Mouse (Mus musculus) hindbrain, embryonic 11.5 days (tissue): Measurements from ENCODE around the gene Kansl3. TPM values are rescaled to one million over a fixed set of nuclear protein-coding genes. Genes with fewer than 3 reads are reported as not detected.

Experiments
- ATAC-seq: fragments of 200-750 bp; cut with Nextera tagmentation; 2 replicates; pipeline ENCODE4 v1.8.0; 2017; ENCODE audit warnings: mild to moderate bottlenecking, moderate TSS enrichment, moderate library complexity; ENCODE audit not compliant: low FRiP score
- DNase-seq: peaks from one replicate; pipeline ENCODE4 v3.0.0-alpha.2; 2015; ENCODE audit warnings: low spot score
- H3K27ac ChIP-seq: fragments of 300-500 bp; sonication (generic); 2 replicates; pipeline ENCODE4 v1.5.1; 2014; ENCODE audit warnings: mild to moderate bottlenecking, low read depth, low read length
- H3K27me3 ChIP-seq: fragments of 300-500 bp; sonication (generic); 2 replicates; pipeline ENCODE4 v1.6.1; 2014; ENCODE audit warnings: mild to moderate bottlenecking, low read length, moderate library complexity, mixed read lengths; ENCODE audit not compliant: control insufficient read depth, insufficient read depth
- H3K36me3 ChIP-seq: fragments of 300-500 bp; sonication (generic); 2 replicates; pipeline ENCODE4 v1.6.1; 2014; ENCODE audit warnings: mild to moderate bottlenecking, low read length, moderate library complexity, mixed read lengths; ENCODE audit not compliant: control insufficient read depth, insufficient read depth
- H3K4me1 ChIP-seq: fragments of 300-500 bp; sonication (generic); replicated peaks from 2 replicates; pipeline ENCODE4 v1.6.1; 2014; ENCODE audit warnings: low read length, mixed read lengths; ENCODE audit not compliant: control insufficient read depth, insufficient read depth
- H3K4me2 ChIP-seq: fragments of 300-500 bp; sonication (generic); replicated peaks from 2 replicates; pipeline ENCODE4 v1.6.1; 2014; ENCODE audit warnings: mild to moderate bottlenecking, low read depth, low read length
- H3K4me3 ChIP-seq: fragments of 300-500 bp; sonication (generic); 2 replicates; pipeline ENCODE4 v1.5.1; 2014; ENCODE audit warnings: low read depth, low read length
- H3K9ac ChIP-seq: fragments of 300-500 bp; sonication (generic); 2 replicates; pipeline ENCODE4 v1.6.1; 2014; ENCODE audit warnings: low read depth, low read length
- H3K9me3 ChIP-seq: fragments of 300-500 bp; sonication (generic); 2 replicates; pipeline ENCODE4 v1.6.1; 2016; ENCODE audit warnings: low read length; ENCODE audit not compliant: control insufficient read depth
- WGBS: fragments of 180-500 bp; shearing (Covaris S2); extraction: QIAGEN DNeasy Blood & Tissue Kit; methylation state at CpG from one replicate; pipeline ENCODE4 v1.1.7; 2014; 5-methylcytosine and 5-hydroxymethylcytosine counted together
- polyA plus RNA-seq: library from polyadenylated mRNA; unstranded; fragments of >200 nt; fragmentation: Nextera tagmentation; extraction: Ambion mirVana; gene quantifications from 2 replicates; pipeline ENCODE4 v1.2.1, GENCODE M21; 2014

Gene Kansl3
- polyA plus RNA-seq, 1 experiment from 2014 or later = 30.5 TPM

- 62% methylated on average over 9 of the region's 9 CpGs for WGBS
- H3K4me2 ChIP-seq = peak overlapping the region; percentile 95; the same call in 1 of the 2 replicates
- no peak for DNase-seq
Observed at GRCm38 (mm10) chr1:36308966-36309475, 60.0 kb downstream of the Kansl3 start.

GRCm38 (mm10) chr1:36308451-36308901 lies 60.5 kb downstream of the Kansl3 start:
- peak overlapping the region; percentile 56; the same call in 1 of the 2 replicates for H3K9ac ChIP-seq
- peak; percentile 43 for DNase-seq

More at GRCm38 (mm10) chr1:36308966-36309475, 60.0 kb downstream of the Kansl3 start:
- Histone ChIP-seq H3K4me3 (peak overlapping the region; percentile 61; the same call in 1 of the 2 replicates), H3K9ac (no peak overlapping the region), H3K27me3 (peaks cover 7% of the 10 kb centered on the region), H3K9me3 (no peaks in the 10 kb centered on the region), H3K36me3 (no peaks in the 10 kb centered on the region), H3K4me1 (peaks cover 4% of the 10 kb centered on the region), H3K27ac (no peak overlapping the region)
- ATAC-seq = no peak

GRCm38 (mm10) chr1:36307495-36308280 lies 61.3 kb downstream of the Kansl3 start, which contains the start of gene Arid5a:
Arid5a (plus strand) TSS chr1:36307733.
- no peaks in the 10 kb centered on the region for H3K9me3 ChIP-seq

More at GRCm38 (mm10) chr1:36308451-36308901, 60.5 kb downstream of the Kansl3 start:
- Histone ChIP-seq H3K4me3 (peak overlapping the region; percentile 61), H3K36me3 (no peaks in the 10 kb centered on the region), H3K4me2 (peak overlapping the region; percentile 95), H3K27ac (no peak overlapping the region), H3K4me1 (peaks cover 4% of the 10 kb centered on the region), H3K9me3 (no peaks in the 10 kb centered on the region), H3K27me3 (peaks cover 7% of the 10 kb centered on the region)
- peak; percentile 8; the same call in 1 of the 2 replicates for ATAC-seq
- 5% methylated on average over 12 of the region's 12 CpGs for WGBS

GRCm38 (mm10) chr1:36307121-36307494 lies 61.9 kb downstream of the Kansl3 start:
- no peak overlapping the region for H3K4me2 ChIP-seq
- H3K27me3 ChIP-seq = peaks cover 7% of the 10 kb centered on the region
- H3K4me3 ChIP-seq = no peak overlapping the region
- no peak overlapping the region for H3K9ac ChIP-seq
- peak; percentile 32; the same call in 1 of the 2 replicates for ATAC-seq
- no peaks in the 10 kb centered on the region for H3K36me3 ChIP-seq
- WGBS = 73% methylated on average over 7 of the region's 7 CpGs
- H3K4me1 ChIP-seq = peaks cover 4% of the 10 kb centered on the region
- no peaks in the 10 kb centered on the region for H3K9me3 ChIP-seq
- DNase-seq = no peak
- H3K27ac ChIP-seq = no peak overlapping the region

More at GRCm38 (mm10) chr1:36307495-36308280, 61.3 kb downstream of the Kansl3 start, which contains the start of gene Arid5a:
- H3K36me3 ChIP-seq = no peaks in the 10 kb centered on the region
- H3K4me2 ChIP-seq = peak within 1 kb of the TSS; percentile 95
- peaks cover 7% of the 10 kb centered on the region for H3K27me3 ChIP-seq
- WGBS = 1% methylated on average over 63 of the region's 65 CpGs
- ATAC-seq (peak; percentile 93), DNase-seq (peak; percentile 94)
- H3K4me1 ChIP-seq = peaks cover 4% of the 10 kb centered on the region
- peak within 1 kb of the TSS; percentile 36; the same call in 1 of the 2 replicates for H3K27ac ChIP-seq
- H3K9ac ChIP-seq = peak within 1 kb of the TSS; percentile 56
- H3K4me3 ChIP-seq = peak within 1 kb of the TSS; percentile 61

GRCm38 (mm10) chr1:36306120-36306519 lies 62.9 kb downstream of the Kansl3 start:
- no peak overlapping the region for H3K4me2 ChIP-seq
- H3K36me3 ChIP-seq = no peaks in the 10 kb centered on the region
- no peaks in the 10 kb centered on the region for H3K9me3 ChIP-seq
- no peak overlapping the region for H3K9ac ChIP-seq
- 79% methylated on average over 6 of the region's 6 CpGs for WGBS
- peaks cover 7% of the 10 kb centered on the region for H3K27me3 ChIP-seq
- DNase-seq (no peak), ATAC-seq (no peak)
- H3K27ac ChIP-seq = no peak overlapping the region
- H3K4me3 ChIP-seq = no peak overlapping the region
- peaks cover 4% of the 10 kb centered on the region for H3K4me1 ChIP-seq

- WGBS = 71% methylated on average over 7 of the region's 7 CpGs
- no peak overlapping the region for H3K27ac ChIP-seq
- no peak for DNase-seq
Observed at GRCm38 (mm10) chr1:36304764-36305163, 64.2 kb downstream of the Kansl3 start.

GRCm38 (mm10) chr1:36303381-36304320 lies 65.3 kb downstream of the Kansl3 start:
- WGBS = 10% methylated on average over 30 of the region's 30 CpGs
- H3K4me3 ChIP-seq = peak overlapping the region; percentile 27
- peaks cover 2% of the 10 kb centered on the region; the same call in 1 of the 2 replicates for H3K27me3 ChIP-seq
- peak overlapping the region; percentile 37; the same call in 1 of the 2 replicates for H3K9ac ChIP-seq
- ATAC-seq (no peak), DNase-seq (peak; percentile 48)
- peak overlapping the region; percentile 47 for H3K4me2 ChIP-seq
- no peak overlapping the region for H3K27ac ChIP-seq
- no peaks in the 10 kb centered on the region for H3K9me3 ChIP-seq
- peaks cover 4% of the 10 kb centered on the region for H3K4me1 ChIP-seq
- H3K36me3 ChIP-seq = no peaks in the 10 kb centered on the region

More at GRCm38 (mm10) chr1:36304764-36305163, 64.2 kb downstream of the Kansl3 start:
- Histone ChIP-seq H3K36me3 (no peaks in the 10 kb centered on the region), H3K4me2 (no peak overlapping the region), H3K27me3 (peaks cover 7% of the 10 kb centered on the region), H3K4me1 (peaks cover 4% of the 10 kb centered on the region), H3K9me3 (no peaks in the 10 kb centered on the region), H3K9ac (no peak overlapping the region), H3K4me3 (no peak overlapping the region)
- no peak for ATAC-seq

- peak overlapping the region; percentile 47 for H3K4me2 ChIP-seq
- no peaks in the 10 kb centered on the region for H3K27me3 ChIP-seq
- ATAC-seq (no peak), DNase-seq (no peak)
- no peaks in the 10 kb centered on the region for H3K36me3 ChIP-seq
- H3K27ac ChIP-seq = no peak overlapping the region
- no peaks in the 10 kb centered on the region for H3K9me3 ChIP-seq
- H3K4me1 ChIP-seq = no peaks in the 10 kb centered on the region
- peak overlapping the region; percentile 27 for H3K4me3 ChIP-seq
- H3K9ac ChIP-seq = peak overlapping the region; percentile 37; the same call in 1 of the 2 replicates
- 14% methylated on average over 9 of the region's 9 CpGs for WGBS
Observed at GRCm38 (mm10) chr1:36302957-36303356, 66.0 kb downstream of the Kansl3 start.
